Mouse (Mus musculus): ENCODE results near the gene Ano6.
A peak's percentile ranks its signal among the peaks of the same experiment; 100 is the strongest.
"Not testable (repeated sequence)": the region's sequence is repeated elsewhere in the genome, so short reads cannot be mapped to it uniquely, and the experiment has no call there.

Ano6 gene

GRCm38 (mm10) chr15:95798266-95798665 lies 7.6 kb downstream of the Ano6 start:
- no peak for DNase-seq

GRCm38 (mm10) chr15:95799632-95800031 lies 9.0 kb downstream of the Ano6 start:
- no peak for DNase-seq

- DNase-seq: no peak
These were observed 9.4 kb downstream of the Ano6 start for GRCm38 (mm10) chr15:95800051-95800450.

- DNase-seq: no peak
These were observed 10.8 kb downstream of the Ano6 start for GRCm38 (mm10) chr15:95801261-95801979.

- no peak for DNase-seq
These were observed 11.5 kb downstream of the Ano6 start for GRCm38 (mm10) chr15:95802140-95802539.

- no peak for DNase-seq
These were observed 12.1 kb downstream of the Ano6 start for GRCm38 (mm10) chr15:95802762-95803161.

- DNase-seq: no peak
These were observed 12.8 kb downstream of the Ano6 start for GRCm38 (mm10) chr15:95803484-95803883.

- peak; percentile 51 for DNase-seq
These were observed 13.6 kb downstream of the Ano6 start for GRCm38 (mm10) chr15:95804255-95804654.

- DNase-seq: no peak
These were observed 14.4 kb downstream of the Ano6 start for GRCm38 (mm10) chr15:95805022-95805471.

- DNase-seq: no peak
These were observed 17.3 kb downstream of the Ano6 start for GRCm38 (mm10) chr15:95807908-95808307.

- DNase-seq: no peak
These were observed 19.7 kb downstream of the Ano6 start for GRCm38 (mm10) chr15:95810357-95810761.

- DNase-seq: no peak
These were observed 22.4 kb downstream of the Ano6 start for GRCm38 (mm10) chr15:95812821-95813571.

GRCm38 (mm10) chr15:95817501-95817900 lies 26.9 kb downstream of the Ano6 start:
- DNase-seq: peak; percentile 46

GRCm38 (mm10) chr15:95819249-95820035 lies 28.8 kb downstream of the Ano6 start:
- no peak for DNase-seq

- DNase-seq: no peak
These were observed 29.5 kb downstream of the Ano6 start for GRCm38 (mm10) chr15:95820142-95820541.

- DNase-seq: no peak
These were observed 30.0 kb downstream of the Ano6 start for GRCm38 (mm10) chr15:95820678-95821077.

GRCm38 (mm10) chr15:95822099-95822498 lies 31.5 kb downstream of the Ano6 start:
- no peak for DNase-seq

GRCm38 (mm10) chr15:95823383-95824306 lies 33.0 kb downstream of the Ano6 start:
- no peak for DNase-seq

- no peak for DNase-seq
These were observed 35.9 kb downstream of the Ano6 start for GRCm38 (mm10) chr15:95826516-95826915.

GRCm38 (mm10) chr15:95827465-95827971 lies 36.9 kb downstream of the Ano6 start:
- no peak for DNase-seq

GRCm38 (mm10) chr15:95828018-95828646 lies 37.5 kb downstream of the Ano6 start:
- DNase-seq: not testable (repeated sequence)
